20 mouse cellular contexts compared by ENCODE assay signal in the genomic region with DNA sequence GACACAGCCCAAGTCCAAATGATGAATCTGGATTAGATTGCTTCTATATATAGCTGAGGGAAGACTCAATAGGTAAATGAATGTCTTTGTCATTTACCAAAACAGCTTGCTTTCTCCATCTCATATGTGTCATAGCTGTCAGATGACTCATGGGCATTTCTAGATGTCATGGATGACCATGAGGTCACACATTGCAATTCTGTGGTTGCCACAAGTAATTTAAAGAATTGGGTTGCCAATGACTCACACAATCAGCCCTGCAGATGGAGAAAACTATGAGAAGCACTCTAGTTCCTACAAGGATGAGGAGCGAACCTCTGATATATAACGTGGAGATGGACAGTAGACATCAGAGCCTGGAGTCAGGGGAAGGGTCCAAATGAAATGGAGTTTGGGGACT. TPM values are rescaled to one million over a fixed set of nuclear protein-coding genes. Genes with fewer than 3 reads are reported as not detected.
"Had no signal": no experiment of that assay in that cellular context is flagged by ENCODE, and none has a peak within 500 bp of the region (broad histone marks: within the 10 kb centered on the region; RNA-seq: fewer than 3 reads in every experiment).

No protein-coding gene starts in this region.

- H3K4me3 ChIP-seq: limb, embryonic 12.5 days; liver, embryonic 13.5 days; lung, embryonic 15.5 days; midbrain, embryonic 13.5 days; neural tube, embryonic 13.5 days; stomach, embryonic 15.5 days had no signal

- ATAC-seq: liver, postnatal 0 days; midbrain, embryonic 13.5 days had no signal

- DNase-seq: kidney, adult 8-10 months; kidney, postnatal 25 days; layer of hippocampus, adult 9-11 months; liver; liver, embryonic 13.5 days; liver, postnatal 0 days; right cerebral cortex, adult 18-20 months; thymus, adult 2 months; thymus, postnatal 25 days had no signal

- H3K4me1 ChIP-seq: limb, embryonic 12.5 days; liver, embryonic 13.5 days; lung, embryonic 15.5 days; midbrain, embryonic 13.5 days; neural tube, embryonic 13.5 days; stomach, embryonic 15.5 days had no signal

- H3K36me3 ChIP-seq: limb, embryonic 12.5 days; liver, embryonic 13.5 days; lung, embryonic 15.5 days; midbrain, embryonic 13.5 days; neural tube, embryonic 13.5 days; stomach, embryonic 15.5 days had no signal

- H3K27ac ChIP-seq: limb, embryonic 12.5 days; liver, embryonic 13.5 days; lung, embryonic 15.5 days; midbrain, embryonic 13.5 days; neural tube, embryonic 13.5 days; stomach, embryonic 15.5 days had no signal

- H3K27me3 ChIP-seq: limb, embryonic 12.5 days; liver, embryonic 13.5 days; lung, embryonic 15.5 days; midbrain, embryonic 13.5 days; neural tube, embryonic 13.5 days; stomach, embryonic 15.5 days had no signal

RNA-seq across cellular contexts. Expression of gene Siglecg, which starts 8.5 kb away (rescaled TPM):
- total RNA-seq: layer of hippocampus, adult 18-20 months; left cerebral cortex, postnatal 36 days had no signal
- polyA plus RNA-seq: limb, embryonic 12.5 days; midbrain, postnatal 0 days had no signal

RNA-seq across cellular contexts. Expression of gene Lim2, which starts 28.0 kb away (rescaled TPM):
- total RNA-seq: layer of hippocampus, adult 18-20 months; left cerebral cortex, postnatal 36 days; midbrain, postnatal 0 days had no signal
- polyA plus RNA-seq: kidney, embryonic 16.5 days; limb, embryonic 12.5 days; liver, embryonic 13.5 days; liver, postnatal 0 days; lung, embryonic 15.5 days; midbrain, embryonic 13.5 days; midbrain, postnatal 0 days; neural tube, embryonic 13.5 days; testis, adult 2 months; urinary bladder, adult 2 months had no signal

RNA-seq across cellular contexts. Expression of gene Nkg7, which starts 37.4 kb away (rescaled TPM):
- total RNA-seq: layer of hippocampus, adult 18-20 months; left cerebral cortex, postnatal 36 days; midbrain, postnatal 0 days had no signal
- polyA plus RNA-seq: limb, embryonic 12.5 days; midbrain, embryonic 13.5 days; neural tube, embryonic 13.5 days; testis, adult 2 months had no signal

RNA-seq across cellular contexts. Expression of gene Cldnd2, which starts 41.1 kb away (rescaled TPM):
- total RNA-seq: layer of hippocampus, adult 18-20 months; left cerebral cortex, postnatal 36 days; midbrain, postnatal 0 days had no signal
- polyA plus RNA-seq: kidney, embryonic 16.5 days; limb, embryonic 12.5 days; liver, embryonic 13.5 days; liver, postnatal 0 days; lung, embryonic 15.5 days; midbrain, embryonic 13.5 days; midbrain, postnatal 0 days; neural tube, embryonic 13.5 days; stomach, embryonic 15.5 days; thymus, adult 2 months; urinary bladder, adult 2 months had no signal
